Mouse (Mus musculus) mature B cell (primary cell): Measurements from ENCODE around the gene Chst2.

Source experiments
- in situ Hi-C: fragments of 300-500 bp; cut with MboI; formaldehyde crosslinking; loops from 2 replicates; pipeline ENCODE4 v1.14.3; 2019

Chst2 gene

DNA sequence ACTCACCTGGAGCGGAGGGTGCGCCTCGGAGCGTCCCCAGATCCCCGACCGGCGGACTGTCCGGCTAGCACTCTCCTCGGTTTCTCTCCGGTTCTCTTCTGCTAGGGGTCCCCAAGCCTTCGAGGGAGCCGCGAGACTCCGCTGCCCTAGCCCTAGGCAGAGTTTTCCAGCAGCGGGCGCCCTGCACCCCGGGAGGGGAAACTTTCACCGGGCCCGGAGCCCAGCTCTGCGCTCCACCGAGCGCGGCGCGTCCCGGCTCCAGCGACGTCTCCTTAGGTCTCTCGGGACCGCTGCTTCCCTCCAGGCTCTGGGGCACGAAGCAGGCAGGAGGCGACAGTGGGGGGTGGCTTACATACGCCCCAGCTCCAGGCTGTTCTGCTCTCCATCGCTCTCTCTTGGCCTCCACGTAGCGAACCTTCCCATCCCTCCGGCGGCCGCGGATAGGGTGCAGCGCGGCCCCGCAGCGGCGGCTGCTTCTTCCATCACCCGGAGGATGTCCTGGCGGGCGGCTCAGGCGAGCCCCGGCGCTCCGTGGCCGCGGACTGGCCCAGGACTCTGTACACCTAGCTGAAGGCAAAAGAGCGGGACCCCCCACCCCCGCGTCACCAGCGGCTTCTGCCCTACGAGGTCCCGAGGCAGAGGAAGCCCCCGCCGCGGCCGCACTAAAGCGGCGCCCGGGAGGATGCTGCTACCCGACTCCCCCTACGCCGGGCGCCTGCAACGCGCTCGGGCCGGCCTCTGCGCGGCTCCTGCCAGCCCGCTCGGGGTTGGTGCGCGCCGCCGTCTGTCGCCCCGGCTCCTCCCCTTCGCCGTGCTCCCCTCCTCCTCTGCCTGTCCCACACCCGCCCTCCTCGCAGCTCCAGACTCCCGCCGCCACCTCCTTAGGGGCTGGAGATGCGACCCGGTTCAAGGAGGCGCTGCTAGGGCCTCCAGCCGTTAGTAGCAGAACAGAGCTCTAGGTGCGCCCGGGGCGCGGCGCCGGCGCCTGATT, at the start of gene Chst2:
Gene Chst2, minus strand, starts transcription at position 152 of the 991 bp plus-strand sequence.
- in situ Hi-C loops = no loop called here

DNA sequence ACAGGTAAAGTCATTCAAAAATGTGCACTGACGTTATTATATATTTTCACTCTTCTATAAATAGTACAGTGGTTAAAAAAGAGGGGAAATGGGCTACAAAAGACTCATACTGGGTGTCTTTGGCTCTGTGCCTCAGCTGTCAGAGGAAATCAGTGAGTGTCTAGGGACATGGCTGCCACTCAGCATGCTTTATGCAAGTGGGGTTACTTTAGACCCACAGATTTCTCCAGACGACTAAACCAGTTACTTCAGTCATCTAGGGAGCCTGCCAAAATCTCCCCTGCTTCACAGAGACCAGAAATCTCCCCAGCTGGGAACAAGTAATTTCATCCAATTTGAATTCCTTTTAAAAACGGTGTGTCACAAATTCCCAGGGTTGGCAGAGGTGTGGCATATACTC, 45.4 kb upstream of the Chst2 start:
- in situ Hi-C loops = no loop called here

DNA sequence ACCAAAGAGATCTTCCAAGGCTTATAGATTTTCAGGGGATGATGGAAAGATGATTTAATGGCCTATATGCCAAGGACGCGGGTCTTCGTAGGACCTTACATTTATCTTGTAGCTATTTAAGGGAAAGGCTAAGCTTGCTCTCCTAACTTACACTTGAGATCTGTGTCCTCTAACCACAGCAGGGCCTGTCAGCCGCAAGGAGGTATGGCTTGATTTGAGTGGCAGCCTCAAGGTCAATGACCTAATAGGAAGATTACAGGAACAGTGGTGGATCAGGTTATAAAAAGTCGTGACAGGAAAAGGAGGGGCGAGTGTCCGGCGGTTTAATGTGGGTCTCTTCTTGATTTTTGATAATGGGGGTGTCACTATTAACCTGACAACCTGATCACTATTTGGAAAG, 44.1 kb upstream of the Chst2 start:
- in situ Hi-C loops = no loop called here

DNA sequence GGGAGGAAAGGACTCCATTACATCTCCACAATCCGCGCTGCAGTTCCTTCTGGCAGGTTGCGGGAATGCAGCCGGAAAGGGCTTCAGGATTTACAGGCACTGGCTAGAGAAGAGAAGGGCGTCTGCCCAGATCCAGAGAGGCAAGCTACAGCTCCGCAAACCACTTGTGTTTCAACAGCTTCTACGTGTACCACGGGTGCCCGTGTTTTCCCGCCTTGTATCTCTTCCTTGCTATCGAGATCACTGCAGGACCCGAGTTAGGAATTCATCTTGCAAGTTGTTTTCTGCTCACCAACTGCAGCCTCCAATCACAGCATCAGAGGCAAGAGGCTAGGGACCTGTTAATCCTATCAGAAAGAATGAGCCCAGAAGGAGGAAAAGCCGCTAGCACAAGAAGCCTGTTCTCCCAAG, 35.8 kb upstream of the Chst2 start:
- in situ Hi-C loops = no loop called here

DNA sequence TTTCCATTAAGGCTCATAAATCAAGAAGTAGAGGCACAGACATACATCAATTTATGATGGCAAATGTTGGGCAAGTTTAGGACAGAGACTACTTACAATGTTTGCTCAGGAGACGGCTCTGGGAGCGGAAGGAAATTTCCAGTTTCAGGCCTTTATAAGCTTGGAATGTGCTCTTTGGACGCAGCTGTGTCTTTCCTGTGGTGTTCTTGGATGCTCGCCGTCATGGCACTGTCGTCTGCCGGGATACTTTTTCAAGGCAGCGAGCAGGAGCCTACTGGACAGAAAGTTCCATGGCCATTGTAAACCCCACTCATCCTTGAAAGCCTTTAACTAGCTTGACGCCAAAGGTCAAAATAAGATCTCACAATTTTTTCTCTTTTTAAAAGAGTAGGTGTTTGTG, 31.4 kb upstream of the Chst2 start:
- in situ Hi-C loops = no loop called here

DNA sequence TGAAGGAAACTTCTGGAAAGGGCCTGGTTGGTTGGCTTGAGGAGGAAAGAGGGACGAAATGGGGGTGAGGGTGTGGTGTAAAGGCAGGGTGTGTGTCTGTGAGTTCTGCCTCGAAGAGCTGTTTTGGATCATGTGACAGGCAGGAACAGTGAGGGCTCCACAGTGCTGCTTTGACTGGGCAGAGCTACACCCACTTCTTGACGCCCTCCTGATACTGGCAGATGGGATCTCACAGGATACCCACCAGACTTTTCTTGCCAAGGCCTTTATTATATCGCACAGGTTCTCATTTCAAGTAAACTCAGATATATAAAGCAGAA, 29.7 kb upstream of the Chst2 start:
- in situ Hi-C loops = no loop called here

DNA sequence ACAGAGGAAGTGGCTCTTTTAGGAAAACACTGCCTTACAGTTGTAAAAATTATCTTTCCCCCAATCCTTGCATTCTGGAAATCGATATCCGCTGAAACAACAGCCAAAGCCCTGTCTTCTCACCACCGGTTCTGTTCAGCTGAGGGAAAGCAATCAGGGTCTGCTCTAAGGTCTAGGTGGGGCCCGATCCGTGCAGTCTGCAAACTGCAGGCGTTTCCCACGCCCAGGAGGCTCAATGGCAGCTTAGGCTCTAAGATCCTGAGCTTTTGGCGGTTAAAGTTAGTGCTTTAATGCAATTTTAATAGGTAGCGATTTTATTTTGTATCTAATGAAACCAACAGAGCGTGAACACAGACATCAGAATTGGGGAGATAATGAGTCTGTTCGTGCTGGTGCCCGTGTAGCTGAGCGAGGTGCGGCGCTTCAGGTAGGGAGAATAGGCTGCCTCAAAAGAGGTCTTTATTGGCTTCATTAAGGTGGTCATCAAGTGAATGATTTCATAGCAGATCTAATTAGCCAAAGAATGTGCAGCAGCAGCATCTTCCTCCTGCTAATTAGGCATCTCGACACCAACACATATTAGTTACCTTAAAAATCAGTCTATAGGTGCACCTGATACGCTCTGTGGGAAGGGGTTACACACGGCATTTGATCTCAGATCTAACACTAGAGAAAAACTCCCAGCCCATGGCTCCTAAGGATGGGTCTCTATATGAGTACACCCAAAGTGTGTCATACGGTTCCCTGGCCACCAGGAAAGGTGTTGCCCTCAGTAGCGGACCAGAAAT, 29.2 kb upstream of the Chst2 start:
- in situ Hi-C loops = no loop called here

DNA sequence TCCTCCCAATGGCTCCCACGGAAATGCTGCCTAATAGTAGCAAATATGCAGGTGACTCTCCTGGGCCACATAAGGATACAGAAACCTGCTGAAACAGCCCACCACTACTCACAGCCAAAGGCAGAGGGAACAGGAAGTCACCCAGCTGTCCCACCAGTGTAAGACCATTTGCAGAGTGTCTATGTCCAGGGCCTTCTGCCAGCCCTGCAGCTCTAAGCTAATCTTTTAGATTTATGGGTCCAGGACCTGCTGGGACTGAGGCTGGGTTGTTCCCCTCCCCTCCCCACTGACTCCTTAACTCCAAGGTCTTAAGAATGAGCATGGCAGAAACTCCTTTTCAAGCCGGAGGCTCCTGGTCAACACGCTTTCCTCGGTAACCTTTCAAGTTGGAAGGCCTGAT, 21.8 kb upstream of the Chst2 start:
- in situ Hi-C loops = no loop called here

DNA sequence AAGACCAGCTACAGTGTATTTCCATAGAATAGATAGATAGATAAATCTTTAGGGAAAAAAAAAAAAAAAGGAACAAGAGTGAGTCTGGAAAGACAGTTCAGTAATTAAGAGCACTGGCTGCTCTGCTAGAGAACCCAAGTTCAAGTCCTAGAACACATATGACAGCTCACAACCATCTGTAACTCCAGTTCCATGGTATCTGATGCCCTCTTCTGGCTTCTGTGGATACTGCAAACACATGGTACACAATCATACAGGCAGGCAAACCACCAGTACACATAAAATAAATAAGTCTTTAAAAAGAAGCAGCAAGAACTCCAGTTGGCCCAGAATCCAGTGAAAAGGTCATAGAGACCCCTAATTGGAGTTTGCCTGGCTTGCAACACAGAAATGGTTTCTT, 7.4 kb upstream of the Chst2 start:
- in situ Hi-C loops = no loop called here

DNA sequence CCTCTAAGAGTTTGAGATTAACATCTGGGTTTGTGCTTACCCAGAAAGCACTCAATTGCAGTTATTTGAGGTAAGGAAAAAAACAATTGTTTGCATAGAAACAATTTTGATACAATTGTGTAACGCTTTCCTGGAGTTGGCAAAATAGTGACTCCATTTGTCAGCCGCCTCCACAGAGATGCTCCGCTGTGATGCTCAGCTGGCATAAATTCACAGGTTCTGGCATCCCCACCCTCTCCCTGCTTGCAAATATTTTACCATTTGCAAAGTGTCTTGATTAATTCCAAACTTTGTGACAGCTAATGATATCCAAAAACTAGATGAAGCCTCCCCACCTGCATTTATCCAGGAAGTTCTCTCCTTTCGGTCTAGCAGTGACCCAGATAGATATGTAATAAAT, 5.5 kb upstream of the Chst2 start:
- in situ Hi-C loops = no loop called here

DNA sequence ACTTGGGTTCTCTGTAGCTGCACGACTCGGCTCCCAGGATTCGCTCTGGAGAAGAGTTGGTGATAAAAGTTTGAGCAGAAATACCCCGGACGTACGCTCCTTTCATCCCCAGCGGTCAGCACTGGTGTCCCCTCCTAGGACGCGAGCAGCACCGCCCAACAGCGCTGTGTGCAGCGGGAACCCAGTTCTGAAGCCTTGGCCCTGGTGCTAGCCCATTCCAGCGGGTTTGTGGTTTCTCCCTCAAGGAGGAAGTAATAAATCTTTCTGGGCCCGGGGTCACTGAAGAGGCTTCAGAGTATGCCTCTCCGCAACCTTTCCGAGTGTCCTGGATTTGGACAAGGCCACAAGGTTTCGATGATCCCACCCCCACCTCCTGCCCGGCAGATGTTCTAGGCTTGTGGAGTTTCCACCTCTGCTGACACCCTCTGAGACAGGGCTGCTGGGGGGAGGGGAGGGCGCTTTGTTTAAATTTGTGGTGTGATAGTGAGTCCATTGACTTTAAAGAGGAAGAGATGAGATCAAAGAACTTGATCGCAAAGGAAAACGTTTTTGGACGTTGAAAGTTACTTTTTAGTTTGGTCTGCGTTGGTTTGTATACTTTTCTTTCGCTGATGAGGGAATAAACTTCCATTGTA, 1.2 kb upstream of the Chst2 start:
- in situ Hi-C loops = no loop called here

DNA sequence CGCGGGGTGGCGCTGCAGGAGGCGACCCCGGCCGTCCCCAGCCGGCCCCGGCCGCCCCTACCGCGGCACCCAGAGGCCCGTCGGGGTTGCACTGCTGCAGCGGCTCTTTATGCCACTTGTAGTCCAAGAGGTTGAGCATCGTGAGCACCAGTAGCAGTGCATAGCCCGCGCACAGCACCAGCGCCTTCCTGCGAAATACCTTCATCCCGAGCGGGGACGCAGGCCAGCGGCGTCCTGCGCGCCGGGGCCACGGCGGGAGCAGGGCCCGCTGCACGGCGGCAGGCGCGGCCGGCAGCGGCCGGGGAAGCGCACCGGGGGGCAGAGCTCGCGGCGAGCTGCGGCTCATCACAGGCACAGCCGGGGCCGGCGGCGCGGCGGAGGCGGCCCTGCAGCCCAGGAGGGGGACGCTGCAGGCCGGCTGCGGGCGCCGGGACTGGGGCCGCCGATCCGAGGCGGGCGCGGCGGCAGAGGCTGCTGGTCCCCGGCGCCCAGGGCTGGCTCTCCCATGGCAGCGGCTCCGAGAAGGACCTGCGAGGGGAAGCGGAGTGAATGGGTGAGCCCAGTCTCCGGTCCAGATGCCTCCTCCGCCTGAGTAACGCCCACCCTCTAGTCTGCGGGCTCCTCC, 464 bp downstream of the Chst2 start:
- in situ Hi-C loops = no loop called here

DNA sequence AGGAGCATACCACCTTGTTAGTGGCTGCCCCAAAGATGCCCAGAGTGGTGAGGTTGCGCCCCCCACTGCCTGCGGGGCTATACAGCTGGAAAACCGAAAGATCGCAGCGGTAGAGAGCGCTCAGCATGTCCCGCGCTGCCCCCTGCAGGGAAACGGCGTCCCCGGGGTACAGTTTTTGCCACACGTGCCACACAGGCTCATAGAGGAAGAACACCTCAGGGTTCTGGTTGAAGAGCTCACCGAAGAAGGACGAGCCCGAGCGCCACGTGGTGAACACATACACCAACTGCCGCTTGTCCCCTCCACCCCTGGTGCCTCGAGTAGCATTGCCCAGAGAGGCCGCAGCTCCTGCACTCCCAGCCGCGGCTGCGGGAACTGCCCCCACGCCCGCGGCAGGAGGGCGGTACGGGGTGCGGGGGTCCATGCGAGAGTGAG, 994 bp downstream of the Chst2 start:
- in situ Hi-C loops = no loop called here

DNA sequence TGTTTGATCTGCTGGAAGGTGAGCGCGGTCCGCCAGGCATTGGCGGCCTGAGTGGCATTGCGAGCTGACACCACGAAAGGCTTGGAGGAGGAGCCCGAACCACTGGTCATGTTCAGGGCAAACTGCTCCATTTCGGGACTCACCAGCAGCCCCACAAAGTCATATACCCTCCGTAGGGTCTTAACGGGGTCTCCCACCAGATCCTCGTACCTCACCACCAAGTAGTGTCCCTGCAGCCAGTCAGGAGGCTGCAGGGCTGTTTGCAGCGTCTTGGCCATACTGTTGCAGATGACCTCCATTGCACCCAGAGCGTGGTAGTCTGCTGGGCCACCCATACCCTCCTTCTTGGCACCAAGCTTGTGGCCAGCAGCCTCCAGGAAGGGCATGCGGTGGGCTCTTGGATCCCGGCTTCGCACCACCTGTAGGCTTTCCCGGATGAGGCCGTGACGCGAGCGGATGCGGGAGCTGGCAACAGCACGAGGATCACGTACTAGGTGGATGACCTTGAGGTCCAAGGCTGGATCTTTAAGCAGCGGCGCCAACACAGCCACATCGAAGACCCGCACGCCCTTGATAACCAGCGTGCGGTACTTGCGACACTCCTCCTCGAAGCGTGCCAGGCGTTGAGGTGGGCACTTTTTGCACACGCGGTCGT, 1.6 kb downstream of the Chst2 start:
- in situ Hi-C loops = no loop called here

DNA sequence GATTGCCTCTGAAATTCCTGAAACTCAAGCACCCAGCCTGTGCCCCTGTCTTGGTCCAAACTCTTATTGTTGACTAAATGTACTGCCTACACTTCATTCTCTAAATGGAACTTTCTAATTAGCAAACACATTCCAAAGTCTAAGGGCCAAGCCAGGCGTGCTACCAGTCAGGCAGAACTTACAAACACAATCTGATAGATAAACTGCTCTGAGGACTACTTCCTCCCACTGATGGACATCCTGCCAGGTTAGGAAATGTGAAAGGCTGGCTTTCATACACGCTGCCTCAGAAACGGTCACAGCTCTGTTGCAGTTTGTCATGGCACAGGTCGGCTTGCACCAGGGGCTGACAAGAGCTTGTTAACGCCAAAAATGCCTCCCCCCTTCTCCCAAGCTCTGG, 4.8 kb downstream of the Chst2 start:
- in situ Hi-C loops = no loop called here

DNA sequence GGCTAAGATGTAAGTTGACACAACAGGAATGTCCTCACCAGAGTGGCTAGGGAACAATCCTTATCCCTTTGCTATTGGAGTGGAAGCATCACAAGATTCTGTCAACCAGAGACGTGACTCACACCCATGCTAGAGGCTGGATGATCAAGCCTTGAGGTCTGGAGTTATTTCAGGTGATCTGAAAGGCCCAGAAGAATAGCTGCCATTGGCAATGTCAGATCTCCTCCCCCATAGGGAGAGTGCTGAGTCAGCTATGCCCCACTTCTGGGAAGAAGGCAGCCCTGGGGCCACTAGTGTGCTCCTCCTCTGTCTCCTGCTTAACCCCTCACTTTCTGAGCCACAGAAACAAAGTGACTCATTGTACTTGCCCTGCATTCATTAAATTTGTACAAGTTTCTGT, 14.5 kb downstream of the Chst2 start:
- in situ Hi-C loops = no loop called here

DNA sequence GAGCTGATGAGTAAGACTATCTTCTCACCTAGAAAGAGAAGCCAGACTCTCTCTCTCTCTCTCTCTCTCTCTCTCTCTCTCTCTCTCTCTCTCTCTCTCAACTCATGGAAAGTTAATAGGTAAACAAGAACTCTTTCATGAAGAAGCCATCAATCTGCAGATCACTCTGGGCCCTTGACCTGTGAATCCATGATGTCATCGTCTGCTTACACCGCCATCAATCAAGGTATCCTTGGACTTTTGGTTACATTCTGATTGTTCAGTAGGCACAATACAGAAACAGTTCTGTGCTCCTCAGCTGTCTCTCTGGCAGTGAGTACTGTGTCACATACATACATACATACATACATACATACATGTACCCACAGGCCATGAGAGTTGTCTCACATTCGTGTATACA, 16.6 kb downstream of the Chst2 start:
- in situ Hi-C loops = no loop called here

DNA sequence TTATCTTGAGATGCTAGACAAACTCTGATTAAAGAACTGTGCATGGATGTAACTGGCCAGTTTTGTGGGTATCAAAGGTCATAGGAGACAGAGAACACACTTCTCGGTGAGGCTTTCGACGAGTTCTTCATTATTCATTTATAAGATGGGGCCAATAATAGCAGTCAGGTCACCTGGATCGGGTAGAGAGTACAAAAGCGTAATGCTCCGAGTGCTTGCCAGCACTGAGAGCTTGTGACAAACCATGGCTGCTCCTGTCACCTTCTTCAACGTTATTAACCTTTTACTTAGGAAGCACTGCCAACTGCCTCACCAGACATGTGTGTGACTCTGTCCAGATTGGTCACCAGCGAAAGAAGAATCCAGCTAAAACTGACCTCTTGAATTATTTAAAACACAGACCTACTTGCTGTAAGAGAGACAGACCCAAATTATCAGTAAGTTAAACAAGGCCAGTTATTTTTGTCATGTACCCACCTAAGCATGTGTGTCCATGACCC, 18.6 kb downstream of the Chst2 start:
- in situ Hi-C loops = no loop called here

DNA sequence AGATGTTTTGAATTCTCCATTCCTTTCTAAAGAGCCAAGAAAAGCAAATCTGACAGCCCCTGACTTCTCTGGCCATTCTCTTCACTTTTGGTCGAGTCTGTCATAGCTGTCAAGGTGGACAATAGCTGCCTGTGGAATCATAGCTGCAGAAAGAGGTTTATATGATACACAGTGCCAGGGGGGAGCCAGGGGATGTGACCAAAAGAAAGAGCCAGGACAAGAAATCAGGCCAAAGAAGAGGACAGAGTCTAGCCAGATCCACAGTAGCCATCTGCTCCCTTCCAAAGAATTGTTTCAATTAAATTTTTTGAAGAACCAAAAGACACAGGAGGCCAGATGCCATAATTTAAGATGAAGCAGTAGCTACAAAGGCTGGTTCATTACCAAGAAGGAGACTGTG, 30.6 kb downstream of the Chst2 start:
- in situ Hi-C loops = no loop called here

DNA sequence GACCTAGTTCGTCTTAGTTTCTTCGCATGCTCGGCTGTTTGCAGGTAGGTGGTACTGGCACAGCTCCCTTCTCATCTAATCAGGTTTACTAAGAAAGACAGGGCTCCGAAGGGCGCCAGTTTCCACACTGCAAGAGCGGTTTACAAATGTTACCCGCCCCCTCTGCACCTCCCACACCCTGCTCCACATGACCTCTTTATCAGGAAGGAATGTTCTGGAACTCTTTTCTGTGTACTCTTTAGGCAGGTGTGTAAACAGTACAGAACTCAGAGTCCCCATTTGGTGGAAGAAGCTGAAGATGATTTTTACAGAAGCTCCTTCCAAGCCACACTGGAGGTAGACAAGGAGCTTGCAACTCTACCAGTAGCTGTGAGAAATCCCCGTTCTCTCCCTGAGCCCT, 31.2 kb downstream of the Chst2 start:
- in situ Hi-C loops = no loop called here

DNA sequence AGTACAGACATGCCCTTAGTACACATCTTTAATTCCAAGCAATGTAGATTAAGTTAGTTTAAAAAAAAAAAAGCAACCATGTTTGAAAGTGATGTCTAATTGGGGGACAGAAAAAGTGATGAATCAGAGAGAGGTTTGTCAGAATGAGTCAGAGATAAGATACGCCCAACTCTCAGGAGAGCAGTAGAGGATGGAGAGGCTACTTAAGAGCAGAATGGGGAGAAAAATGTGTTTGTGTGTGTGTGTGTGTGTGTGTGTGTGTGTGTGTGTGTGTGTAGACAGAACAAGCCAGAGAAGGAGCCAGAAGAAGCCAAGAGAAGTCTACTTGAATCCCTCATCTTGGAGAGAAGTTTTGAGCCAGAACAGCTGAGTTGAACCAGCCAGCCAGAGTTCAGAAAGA, 32.8 kb downstream of the Chst2 start:
- in situ Hi-C loops = no loop called here

DNA sequence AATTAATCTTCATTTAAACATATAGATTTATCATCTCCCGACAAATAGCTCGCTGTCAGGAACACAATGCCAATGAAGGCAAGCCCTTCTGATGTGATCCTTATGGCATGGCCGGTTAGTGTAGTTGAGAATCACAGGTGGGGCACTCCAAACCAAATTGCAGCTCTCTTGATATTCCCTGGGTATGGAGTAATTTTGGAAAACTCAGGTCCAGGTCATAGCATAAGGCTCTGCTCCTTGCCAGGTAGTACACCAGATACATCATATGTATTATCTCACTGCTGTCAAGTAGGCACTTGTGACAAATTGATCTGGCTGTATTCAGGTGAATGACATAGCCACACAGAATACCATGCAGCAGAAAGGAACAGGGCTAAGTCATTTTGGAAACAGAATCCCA, 40.6 kb downstream of the Chst2 start:
- in situ Hi-C loops = no loop called here
